Mouse (Mus musculus) lung, adult 2 months (tissue): ENCODE measurements around the gene Gdf3.

ENCODE experiments used
- CTCF ChIP-seq: fragments of 200-500 bp; IDR thresholded peaks from 2 replicates; pipeline ENCODE4 v1.5.1; 2011; ENCODE audit warnings: mild to moderate bottlenecking, low read length, control low read depth; ENCODE audit not compliant: insufficient read depth
- POLR2A ChIP-seq: fragments of 200-500 bp; IDR thresholded peaks from 2 replicates; pipeline ENCODE4 v1.6.1; 2011; ENCODE audit warnings: low read depth, mild to moderate bottlenecking, control low read depth, low read length, borderline replicate concordance; ENCODE audit errors: extremely low read depth

DNA sequence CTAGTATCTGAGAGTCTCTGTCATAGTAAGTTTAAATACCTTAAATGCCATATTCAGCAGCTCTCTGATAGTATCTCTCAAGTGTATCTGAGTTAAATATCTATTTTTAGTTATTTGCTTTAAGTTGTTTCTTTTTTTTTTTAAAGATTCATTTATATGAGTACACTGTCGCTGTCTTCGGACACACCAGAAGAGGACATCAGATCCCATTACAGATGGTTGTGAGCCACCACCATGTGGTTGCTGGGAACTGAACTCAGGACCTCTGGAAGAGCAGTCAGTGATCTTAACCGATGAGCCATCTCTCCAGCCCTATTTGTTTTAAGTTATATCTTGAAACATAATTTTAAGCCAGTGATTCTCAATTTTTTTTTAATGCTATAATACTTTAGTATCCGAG lies 8.9 kb downstream of the Gdf3 start:
- TF ChIP-seq POLR2A, result no peak
- TF ChIP-seq CTCF, result no peak
